Mouse (Mus musculus): ENCODE results near the gene Npas3. TPM values are rescaled to one million over a fixed set of nuclear protein-coding genes. Genes with fewer than 3 reads are reported as not detected.

Npas3 gene
- polyA plus RNA-seq, 1 experiment from 2014 or later = 12.2 TPM

GRCm38 (mm10) chr12:53810081-53810480 lies 561.6 kb downstream of the Npas3 start:
- H3K4me1 ChIP-seq (replicated peaks) = no peaks in the 10 kb centered on the region; the same call in 1 of the 2 replicates
- no peaks in the 10 kb centered on the region for H3K9me3 ChIP-seq
- H3K27me3 ChIP-seq (ENCODE audit: insufficient read depth, poor library complexity, severe bottlenecking) = no peaks in the 10 kb centered on the region
- H3K27ac ChIP-seq = no peak overlapping the region
- H3K4me3 ChIP-seq = no peak overlapping the region
- 84% methylated on average over 2 of the region's 2 CpGs for WGBS
- no peak for DNase-seq (ENCODE audit: low spot score)
- no peaks in the 10 kb centered on the region for H3K36me3 ChIP-seq

- no peaks in the 10 kb centered on the region for H3K9me3 ChIP-seq
Observed at GRCm38 (mm10) chr12:53814291-53814690, 565.8 kb downstream of the Npas3 start.

DNA sequence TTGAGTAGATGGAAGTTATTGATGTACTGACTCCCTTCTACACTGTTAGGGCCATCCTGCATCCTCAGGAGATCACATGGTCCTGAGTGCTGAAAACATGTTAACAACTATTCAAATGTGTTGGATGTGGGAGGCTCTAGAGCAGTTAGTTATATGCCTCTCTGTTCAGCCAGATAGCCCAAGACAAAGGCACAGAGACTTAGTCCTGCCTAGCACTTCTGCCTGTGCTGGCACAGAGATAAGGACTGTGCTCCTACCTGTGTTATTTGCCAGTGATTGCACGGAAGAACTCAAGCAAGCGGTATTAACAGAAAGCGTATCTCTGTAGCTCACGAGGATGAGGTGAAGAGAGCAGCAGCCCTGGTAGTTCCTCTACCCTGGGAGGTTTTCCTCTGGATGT lies 571.5 kb downstream of the Npas3 start:
- no peak for DNase-seq (ENCODE audit: low spot score)
- no peaks in the 10 kb centered on the region for H3K27me3 ChIP-seq (ENCODE audit: insufficient read depth, poor library complexity, severe bottlenecking)
- WGBS = 95% methylated on average over 4 of the region's 4 CpGs

More at GRCm38 (mm10) chr12:53814291-53814690, 565.8 kb downstream of the Npas3 start:
- 86% methylated on average over 7 of the region's 7 CpGs for WGBS
- no peak for DNase-seq (ENCODE audit: low spot score)
- Histone ChIP-seq H3K4me1 (replicated peaks) (no peaks in the 10 kb centered on the region; the same call in 1 of the 2 replicates), H3K27ac (no peak overlapping the region), H3K4me3 (no peak overlapping the region), H3K27me3 (ENCODE audit: insufficient read depth, poor library complexity, severe bottlenecking) (no peaks in the 10 kb centered on the region), H3K36me3 (no peaks in the 10 kb centered on the region)

DNA sequence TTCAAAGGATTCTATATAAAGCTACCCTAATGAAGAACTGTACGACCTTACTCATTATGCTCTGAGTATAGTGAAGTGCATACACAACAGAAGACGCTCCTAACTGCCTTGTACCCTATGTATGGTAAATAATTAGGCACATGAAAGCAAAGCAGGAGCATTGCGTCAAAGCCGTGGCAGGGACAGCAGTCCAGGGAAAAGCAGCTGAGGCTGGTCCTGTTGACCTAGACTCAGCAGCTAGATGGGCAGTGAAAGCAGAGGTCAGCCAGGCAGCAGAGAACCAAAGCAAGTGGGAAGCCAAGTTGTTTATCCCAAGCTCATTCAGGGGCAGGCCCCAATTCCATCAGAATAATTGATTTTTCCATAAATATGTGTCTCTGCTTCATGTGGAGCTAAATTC lies 574.4 kb downstream of the Npas3 start:
- WGBS = 79% methylated on average over 4 of the region's 4 CpGs
- H3K27ac ChIP-seq = no peak overlapping the region

More for the DNA sequence above, 571.5 kb downstream of the Npas3 start:
- Histone ChIP-seq H3K36me3 (no peaks in the 10 kb centered on the region), H3K27ac (no peak overlapping the region), H3K4me3 (no peak overlapping the region), H3K4me1 (replicated peaks) (peaks cover 4% of the 10 kb centered on the region; the same call in 1 of the 2 replicates), H3K9me3 (no peaks in the 10 kb centered on the region)

DNA sequence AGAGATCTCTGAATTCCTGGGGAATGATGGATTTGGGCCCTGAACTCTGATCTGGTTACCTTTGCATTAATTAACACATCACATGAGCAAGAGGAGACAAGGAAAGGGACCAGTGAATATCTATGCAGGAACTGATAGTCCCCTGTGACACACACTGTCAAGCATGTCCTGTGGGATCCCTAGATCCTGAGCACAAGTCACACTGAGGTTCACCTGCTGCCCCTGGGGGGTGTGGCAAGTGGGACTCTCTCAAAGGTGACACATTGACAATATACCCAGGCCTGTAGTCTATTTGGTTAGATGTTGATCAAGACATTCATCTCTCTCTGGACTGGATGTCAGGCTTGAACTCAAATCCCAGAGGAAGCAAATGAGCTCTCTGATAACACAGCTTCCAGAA lies 576.8 kb downstream of the Npas3 start:
- Histone ChIP-seq H3K27me3 (ENCODE audit: insufficient read depth, poor library complexity, severe bottlenecking) (no peaks in the 10 kb centered on the region), H3K4me3 (no peak overlapping the region), H3K36me3 (no peaks in the 10 kb centered on the region), H3K9me3 (no peaks in the 10 kb centered on the region), H3K27ac (peak overlapping the region; percentile 13; the same call in 1 of the 2 replicates), H3K4me1 (replicated peaks) (peaks cover 16% of the 10 kb centered on the region; the same call in 1 of the 2 replicates)
- no peak for DNase-seq (ENCODE audit: low spot score)

More for the DNA sequence above, 574.4 kb downstream of the Npas3 start:
- H3K4me1 ChIP-seq (replicated peaks) = peaks cover 16% of the 10 kb centered on the region; the same call in 1 of the 2 replicates
- H3K4me3 ChIP-seq = no peak overlapping the region
- no peak for DNase-seq (ENCODE audit: low spot score)
- H3K36me3 ChIP-seq = no peaks in the 10 kb centered on the region
- H3K27me3 ChIP-seq (ENCODE audit: insufficient read depth, poor library complexity, severe bottlenecking) = no peaks in the 10 kb centered on the region
- no peaks in the 10 kb centered on the region for H3K9me3 ChIP-seq

- no peak overlapping the region for H3K4me3 ChIP-seq
- 68% methylated on average over 12 of the region's 12 CpGs for WGBS
- no peaks in the 10 kb centered on the region for H3K36me3 ChIP-seq
- 0 out of 2 replicates have a peak overlapping the region, but pooled peaks have one; percentile 13 for H3K27ac ChIP-seq
- no peak for DNase-seq (ENCODE audit: low spot score)
- H3K9me3 ChIP-seq = no peaks in the 10 kb centered on the region
- peaks cover 16% of the 10 kb centered on the region; the same call in 1 of the 2 replicates for H3K4me1 ChIP-seq (replicated peaks)
- H3K27me3 ChIP-seq (ENCODE audit: insufficient read depth, poor library complexity, severe bottlenecking) = no peaks in the 10 kb centered on the region
Observed at GRCm38 (mm10) chr12:53825898-53826605, 577.6 kb downstream of the Npas3 start.

GRCm38 (mm10) chr12:53826812-53827211 lies 578.3 kb downstream of the Npas3 start:
- no peak overlapping the region for H3K4me3 ChIP-seq
- H3K4me1 ChIP-seq (replicated peaks) = peaks cover 16% of the 10 kb centered on the region; the same call in 1 of the 2 replicates
- H3K27me3 ChIP-seq (ENCODE audit: insufficient read depth, poor library complexity, severe bottlenecking) = no peaks in the 10 kb centered on the region
- 79% methylated on average over 3 of the region's 3 CpGs for WGBS
- no peaks in the 10 kb centered on the region for H3K36me3 ChIP-seq
- DNase-seq (ENCODE audit: low spot score) = no peak
- no peak overlapping the region for H3K27ac ChIP-seq
- H3K9me3 ChIP-seq = no peaks in the 10 kb centered on the region

- Histone ChIP-seq H3K4me1 (replicated peaks) (peaks cover 15% of the 10 kb centered on the region), H3K27ac (no peak overlapping the region), H3K9me3 (no peaks in the 10 kb centered on the region), H3K4me3 (no peak overlapping the region), H3K36me3 (no peaks in the 10 kb centered on the region), H3K27me3 (ENCODE audit: insufficient read depth, poor library complexity, severe bottlenecking) (no peaks in the 10 kb centered on the region)
- WGBS = 86% methylated on average over 6 of the region's 6 CpGs
- DNase-seq (ENCODE audit: low spot score) = no peak
Observed at GRCm38 (mm10) chr12:53832590-53832989, 584.1 kb downstream of the Npas3 start.

DNA sequence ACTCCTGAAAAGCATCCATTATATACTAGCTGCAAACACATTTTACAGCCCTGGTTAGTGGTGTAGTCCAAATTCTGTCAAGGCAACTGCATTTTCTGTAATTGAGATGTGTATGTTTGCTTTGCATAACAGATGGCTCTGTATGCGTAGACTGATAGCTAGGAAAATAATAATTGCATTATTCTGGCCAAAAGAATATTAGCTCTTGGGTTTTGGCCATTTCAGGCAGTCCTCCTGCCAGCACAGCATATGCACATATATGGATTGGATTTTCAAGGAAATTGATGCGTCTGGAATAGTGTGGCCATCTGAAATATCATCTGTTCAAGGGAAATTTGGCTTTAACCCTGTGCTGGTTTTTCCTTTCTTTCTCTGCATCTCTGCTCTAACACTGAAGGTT lies 584.9 kb downstream of the Npas3 start:
- Histone ChIP-seq H3K9me3 (no peaks in the 10 kb centered on the region), H3K4me3 (no peak overlapping the region), H3K27ac (no peak overlapping the region), H3K27me3 (ENCODE audit: insufficient read depth, poor library complexity, severe bottlenecking) (no peaks in the 10 kb centered on the region), H3K4me1 (replicated peaks) (peaks cover 22% of the 10 kb centered on the region), H3K36me3 (no peaks in the 10 kb centered on the region)
- DNase-seq (ENCODE audit: low spot score) = no peak
- WGBS = 89% methylated on average over 2 of the region's 2 CpGs

GRCm38 (mm10) chr12:53836031-53836790 lies 587.7 kb downstream of the Npas3 start:
- Histone ChIP-seq H3K36me3 (no peaks in the 10 kb centered on the region), H3K27me3 (ENCODE audit: insufficient read depth, poor library complexity, severe bottlenecking) (no peaks in the 10 kb centered on the region), H3K9me3 (no peaks in the 10 kb centered on the region), H3K27ac (no peak overlapping the region), H3K4me1 (replicated peaks) (peaks cover 34% of the 10 kb centered on the region), H3K4me3 (no peak overlapping the region)
- WGBS = 83% methylated on average over 27 of the region's 27 CpGs
- DNase-seq (ENCODE audit: low spot score) = no peak

GRCm38 (mm10) chr12:53837408-53837807 lies 588.9 kb downstream of the Npas3 start:
- WGBS = 83% methylated on average over 15 of the region's 15 CpGs
- peaks cover 41% of the 10 kb centered on the region for H3K4me1 ChIP-seq (replicated peaks)
- no peaks in the 10 kb centered on the region for H3K9me3 ChIP-seq
- H3K36me3 ChIP-seq = no peaks in the 10 kb centered on the region
- DNase-seq (ENCODE audit: low spot score) = no peak
- no peak overlapping the region for H3K27ac ChIP-seq
- H3K27me3 ChIP-seq (ENCODE audit: insufficient read depth, poor library complexity, severe bottlenecking) = no peaks in the 10 kb centered on the region
- no peak overlapping the region for H3K4me3 ChIP-seq

- Histone ChIP-seq H3K4me1 (replicated peaks) (peaks cover 41% of the 10 kb centered on the region), H3K36me3 (no peaks in the 10 kb centered on the region), H3K4me3 (no peak overlapping the region), H3K27ac (0 out of 2 replicates have a peak overlapping the region, but pooled peaks have one; percentile 46), H3K27me3 (ENCODE audit: insufficient read depth, poor library complexity, severe bottlenecking) (no peaks in the 10 kb centered on the region), H3K9me3 (no peaks in the 10 kb centered on the region)
- no peak for DNase-seq (ENCODE audit: low spot score)
- 35% methylated on average over 7 of the region's 7 CpGs for WGBS
Observed at GRCm38 (mm10) chr12:53838541-53838940, 590.1 kb downstream of the Npas3 start.
